Mouse (Mus musculus) embryonic facial prominence, embryonic 12.5 days (tissue): Measurements from ENCODE around the gene Ccm2l. TPM values are rescaled to one million over a fixed set of nuclear protein-coding genes. Genes with fewer than 3 reads are reported as not detected.

ENCODE experiments used
- polyA plus RNA-seq: library from polyadenylated mRNA; unstranded; fragments of >200 nt; fragmentation: Nextera tagmentation; extraction: Ambion mirVana; gene quantifications from 2 replicates; pipeline ENCODE4 v1.2.1, GENCODE M21; 2016

Ccm2l gene
- polyA plus RNA-seq, 1 experiment from 2014 or later = 2.6 TPM

Other genes starting within 250 kb of the Ccm2l start
- gene Bcl2l1, start 234.2 kb upstream of the Ccm2l start, polyA plus RNA-seq = 104 and 105 TPM in 2 replicates
- 92.4 and 106 TPM in 2 replicates for gene Tpx2, start 218.0 kb upstream of the Ccm2l start, polyA plus RNA-seq
- gene Mylk2, start 154.6 kb upstream of the Ccm2l start, polyA plus RNA-seq = 0.06 TPM in 1 of 2 replicates, not detected in the other
- gene Foxs1, start 132.7 kb upstream of the Ccm2l start, polyA plus RNA-seq = 0.80 and 0.84 TPM in 2 replicates
- gene Dusp15, start 114.3 kb upstream of the Ccm2l start, polyA plus RNA-seq = 0.90 and 1.4 TPM in 2 replicates
- gene Ttll9, start 103.5 kb upstream of the Ccm2l start, polyA plus RNA-seq = 0.50 and 0.97 TPM in 2 replicates
- 121 and 123 TPM in 2 replicates for gene Pdrg1, start 50.5 kb upstream of the Ccm2l start, polyA plus RNA-seq
- gene Xkr7, start 34.1 kb upstream of the Ccm2l start, polyA plus RNA-seq = 0.33 and 0.61 TPM in 2 replicates
- 4.0 and 4.2 TPM in 2 replicates for gene Hck, start 42.5 kb downstream of the Ccm2l start, polyA plus RNA-seq
- gene Tm9sf4, start 95.3 kb downstream of the Ccm2l start, polyA plus RNA-seq = 82.9 and 88.1 TPM in 2 replicates
- 15.2 and 16.9 TPM in 2 replicates for gene Tspyl3, start 159.5 kb downstream of the Ccm2l start, polyA plus RNA-seq
- gene Plagl2, start 175.5 kb downstream of the Ccm2l start, polyA plus RNA-seq = 14.4 and 16.7 TPM in 2 replicates
- gene Pofut1, start 175.6 kb downstream of the Ccm2l start, polyA plus RNA-seq = 6.8 and 7.6 TPM in 2 replicates
- 7.6 TPM in 2 replicates for gene Kif3b, start 225.5 kb downstream of the Ccm2l start, polyA plus RNA-seq